Mouse (Mus musculus) ES-E14 (cell line): ENCODE results near the gene Grk6.

Experiments used
- CHD2 ChIP-seq: IDR thresholded peaks from 2 replicates; pipeline ENCODE4 v1.6.1; 2014; ENCODE audit warnings: mild to moderate bottlenecking, low read depth, low read length, inconsistent platforms
- HCFC1 ChIP-seq: IDR thresholded peaks from 2 replicates; pipeline ENCODE4 v1.6.1; 2012; ENCODE audit warnings: low read length, inconsistent platforms, borderline replicate concordance; ENCODE audit not compliant: insufficient read depth
- MAFK ChIP-seq: IDR thresholded peaks from 2 replicates; pipeline ENCODE4 v1.6.1; 2014; ENCODE audit warnings: mild to moderate bottlenecking, low read depth, low read length, inconsistent platforms; ENCODE audit not compliant: insufficient read depth
- ZC3H11A ChIP-seq: IDR thresholded peaks from 2 replicates; pipeline ENCODE4 v1.6.1; 2012; ENCODE audit warnings: low read depth, mild to moderate bottlenecking, inconsistent platforms, low read length, borderline replicate concordance
- ZNF384 ChIP-seq: IDR thresholded peaks from 2 replicates; pipeline ENCODE4 v1.6.1; 2012; ENCODE audit warnings: low read depth, low read length, inconsistent platforms

DNA sequence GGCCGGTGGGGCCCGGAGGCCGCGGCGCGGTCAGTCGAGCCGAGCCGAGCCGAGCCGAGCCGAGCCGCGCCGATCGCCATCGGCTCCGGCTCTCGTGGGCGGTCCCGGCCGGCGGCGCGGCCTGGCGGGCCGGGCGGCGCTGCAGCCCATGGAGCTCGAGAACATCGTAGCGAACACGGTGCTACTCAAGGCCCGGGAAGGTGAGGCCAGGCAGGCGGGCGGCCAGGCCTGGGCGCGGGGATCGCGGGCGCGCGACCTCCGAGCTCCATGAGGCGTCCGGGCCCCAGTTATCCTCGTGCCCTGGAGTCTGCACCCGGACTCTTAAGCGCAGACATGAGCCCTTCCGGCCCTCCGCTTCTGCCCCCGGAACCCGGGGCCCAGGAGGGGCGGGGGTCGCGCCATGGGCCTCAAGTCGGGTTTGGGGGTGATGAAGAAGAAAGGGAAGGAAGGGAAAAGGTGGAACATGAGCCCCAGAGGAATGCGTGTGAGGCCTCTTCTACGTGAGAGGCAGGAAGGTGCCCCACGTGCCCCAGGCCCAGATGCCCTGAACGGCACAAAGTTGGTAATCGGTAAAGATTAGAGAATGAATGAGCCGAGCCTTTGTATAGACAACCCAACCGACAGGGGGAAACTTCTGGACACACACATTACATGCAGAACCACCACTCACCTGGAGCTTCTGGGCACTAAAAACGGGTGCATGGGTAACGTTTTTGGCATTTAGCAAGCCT lies 654 bp downstream of the Grk6 start:
- TF ChIP-seq ZC3H11A (no peak), HCFC1 (0 out of 2 replicates have a peak, but pooled peaks have one; percentile 4), ZNF384 (no peak), CHD2 (no peak), MAFK (no peak)
